8 mouse cellular contexts compared by ENCODE assay signal in the genomic region with DNA sequence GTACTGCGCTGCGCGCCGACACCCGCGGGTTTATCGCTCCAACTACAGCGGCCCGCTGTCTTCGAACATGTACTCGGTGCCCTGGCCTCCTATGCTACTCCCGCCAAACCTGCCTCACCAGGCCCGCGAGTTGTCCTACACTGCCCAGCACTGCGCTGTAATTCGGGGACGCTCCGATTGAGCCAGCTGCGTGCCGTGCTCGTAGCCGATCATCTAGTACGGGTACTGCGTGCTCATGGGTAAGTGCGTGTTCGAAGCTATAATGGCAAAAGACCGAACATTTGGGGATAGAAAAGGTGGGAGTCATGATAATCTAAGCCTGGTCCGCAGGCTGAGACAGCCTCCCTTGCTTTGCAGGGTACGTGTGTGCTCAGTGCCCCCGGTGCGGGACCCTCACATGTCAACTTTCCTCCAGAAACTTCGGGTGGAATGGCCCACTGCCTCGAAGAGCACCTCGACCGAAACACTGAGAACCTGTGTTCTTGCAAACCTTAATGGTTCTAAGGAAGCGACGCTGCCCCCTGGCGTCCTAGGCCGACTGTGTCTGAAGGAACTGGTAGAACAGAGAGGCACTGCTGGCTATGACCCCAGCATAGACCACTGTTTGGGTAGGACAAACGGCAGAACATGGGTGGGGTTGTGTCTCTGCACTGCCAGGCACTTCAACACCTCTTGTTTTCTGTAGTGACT. TPM values are rescaled to one million over a fixed set of nuclear protein-coding genes. Genes with fewer than 3 reads are reported as not detected.
DNase-seq lines count a peak whose midpoint lies in the region; ATAC-seq and TF ChIP-seq lines count a peak whose summit lies in the region.

No protein-coding gene starts in this region.

- TF ChIP-seq CTCF in left cerebral cortex, adult 2 months (IDR thresholded peaks at IDR 0.05): peak; percentile 70

- WGBS in forebrain, embryonic 12.5 days: 3% methylated on average over 40 of the region's 40 CpGs
- WGBS in hindbrain, embryonic 10.5 days: 2% methylated on average over 40 of the region's 40 CpGs
- 1% methylated on average over 40 of the region's 40 CpGs for WGBS in macrophage (ENCODE audit: missing documents)

- H3K4me1 ChIP-seq in forebrain, embryonic 12.5 days: peaks cover 69% of the 10 kb centered on the region
- H3K4me1 ChIP-seq in hindbrain, embryonic 10.5 days (replicated peaks): peaks cover 79% of the 10 kb centered on the region

- H3K9me3 ChIP-seq in forebrain, embryonic 12.5 days: no peaks in the 10 kb centered on the region
- H3K9me3 ChIP-seq in hindbrain, embryonic 10.5 days: no peaks in the 10 kb centered on the region

- peak overlapping the region; percentile 99 for H3K4me2 ChIP-seq in forebrain, embryonic 12.5 days

- no peaks in the 10 kb centered on the region for H3K27me3 ChIP-seq in forebrain, embryonic 12.5 days
- H3K27me3 ChIP-seq in hindbrain, embryonic 10.5 days (ENCODE audit: insufficient read depth, poor library complexity, severe bottlenecking): no peaks in the 10 kb centered on the region

- peaks cover 56% of the 10 kb centered on the region for H3K36me3 ChIP-seq in forebrain, embryonic 12.5 days (replicated peaks)
- peaks cover 57% of the 10 kb centered on the region for H3K36me3 ChIP-seq in hindbrain, embryonic 10.5 days
- H3K36me3 ChIP-seq in macrophage (ENCODE audit: inconsistent target): peaks cover 22% of the 10 kb centered on the region

- H3K4me3 ChIP-seq in forebrain, embryonic 12.5 days (replicated peaks): peak overlapping the region; percentile 63
- peak overlapping the region; percentile 81 for H3K4me3 ChIP-seq in hindbrain, embryonic 10.5 days
- peak overlapping the region; percentile 72 for H3K4me3 ChIP-seq in left cerebral cortex, adult 2 months
- H3K4me3 ChIP-seq in macrophage (ENCODE audit: inconsistent target): peak overlapping the region; percentile 50

- ATAC-seq in forebrain, embryonic 12.5 days (ENCODE audit: low FRiP score): no peak; the same call in 1 of the 2 replicates

- DNase-seq in Muller cell, postnatal 12 days (ENCODE audit: inconsistent ontology term): peak; percentile 75
- peak; percentile 89 for DNase-seq in c-Kit-positive CD71-negative TER-119-negative erythroid progenitor cells, embryonic 14.5 days (ENCODE audit: low read depth)
- peak; percentile 79 for DNase-seq in hindbrain, embryonic 10.5 days (ENCODE audit: low spot score)
- peak; percentile 63 to 71 for DNase-seq in left cerebral cortex, adult 2 months (ENCODE audit: extremely low spot score in 1 of 2, low spot score in 2 of 2)
- DNase-seq in right cerebral cortex, postnatal 10 days (ENCODE audit: low spot score in 2 of 2): peak; percentile 86 to 88
- peak; percentile 62 to 86 for DNase-seq in urinary bladder, postnatal 4 days (ENCODE audit: low spot score in 2 of 2)

- H3K9ac ChIP-seq in forebrain, embryonic 12.5 days: peak overlapping the region; percentile 64

- intact Hi-C loops in left cerebral cortex, adult 2 months (cut with DNase I): no loop called here

- peak overlapping the region; percentile 75 for H3K27ac ChIP-seq in forebrain, embryonic 12.5 days
- peak overlapping the region; percentile 86 for H3K27ac ChIP-seq in hindbrain, embryonic 10.5 days
- H3K27ac ChIP-seq in left cerebral cortex, adult 2 months: peak overlapping the region; percentile 81
- peak overlapping the region; percentile 4; the same call in 1 of the 2 replicates for H3K27ac ChIP-seq in macrophage

- peaks cover 15% of the 10 kb centered on the region; the same call in 1 of the 2 replicates for H3K79me2 ChIP-seq in macrophage (ENCODE audit: inconsistent target)

RNA-seq across cellular contexts. Expression of a gene that starts 0.7 kb away (rescaled TPM):
- polyA plus RNA-seq in forebrain, embryonic 12.5 days (2016; fragmentation: Nextera tagmentation; extraction: Ambion mirVana): 225 and 235 TPM in 2 replicates
- polyA plus RNA-seq in hindbrain, embryonic 10.5 days (2016; fragmentation: Nextera tagmentation; extraction: Ambion mirVana): 169 and 222 TPM in 2 replicates
- 10 to 100 TPM; 93.1 to 94.2 TPM for total RNA-seq in left cerebral cortex, adult 2 months (2021)
- 100 to 1,000 TPM; 111 to 364 (median 168) TPM for total RNA-seq in macrophage (2018; cell fraction: chromatin; rRNA removed)
- 10 to 100 TPM; 10.1 to 22.6 (median 15.8) TPM for total RNA-seq in macrophage (2018; cell fraction: cytosol; rRNA removed)
- 100 to 1,000 TPM in 10 of 26 experiments, 10 to 100 TPM in 16; 41.5 to 236 (median 90.1) TPM for total RNA-seq in macrophage (2018; cell fraction: nucleus; rRNA removed)
- 17.5 to 30.5 TPM (median 20.5 TPM) in 3 replicates for polyA plus RNA-seq in macrophage (2018)

RNA-seq across cellular contexts. Expression of a gene that starts 3.1 kb away (rescaled TPM):
- 54.5 and 58.3 TPM in 2 replicates for polyA plus RNA-seq in forebrain, embryonic 12.5 days (2016; fragmentation: Nextera tagmentation; extraction: Ambion mirVana)
- 57.0 and 69.3 TPM in 2 replicates for polyA plus RNA-seq in hindbrain, embryonic 10.5 days (2016; fragmentation: Nextera tagmentation; extraction: Ambion mirVana)
- total RNA-seq in left cerebral cortex, adult 2 months (2021): 10 to 100 TPM; 59.6 to 64.8 TPM
- total RNA-seq in macrophage (2018; cell fraction: chromatin; rRNA removed): 10 to 100 TPM; 10.4 to 28.4 (median 19.7) TPM
- 10 to 100 TPM; 14.5 to 33.4 (median 22.2) TPM for total RNA-seq in macrophage (2018; cell fraction: cytosol; rRNA removed)
- total RNA-seq in macrophage (2018; cell fraction: nucleus; rRNA removed): 10 to 100 TPM in 24 of 26 experiments, 1 to 10 TPM in 2; 8.2 to 28.6 (median 16.6) TPM
- 9.6 to 20.2 TPM (median 16.5 TPM) in 3 replicates for polyA plus RNA-seq in macrophage (2018)

RNA-seq across cellular contexts. Expression of a gene that starts 8.2 kb away (rescaled TPM):
- 254 and 285 TPM in 2 replicates for polyA plus RNA-seq in forebrain, embryonic 12.5 days (2016; fragmentation: Nextera tagmentation; extraction: Ambion mirVana)
- polyA plus RNA-seq in hindbrain, embryonic 10.5 days (2016; fragmentation: Nextera tagmentation; extraction: Ambion mirVana): 166 and 233 TPM in 2 replicates
- total RNA-seq in left cerebral cortex, adult 2 months (2021): 100 to 1,000 TPM; 107 to 109 TPM
- total RNA-seq in macrophage (2018; cell fraction: chromatin; rRNA removed): 10 to 100 TPM in 1 of 26 experiments, 1 to 10 TPM in 19, under 1 TPM in 6; 0.53 to 10.2 (median 2.6) TPM
- 10 to 100 TPM in 1 of 26 experiments, 1 to 10 TPM in 25; 2.9 to 10.2 (median 5.8) TPM for total RNA-seq in macrophage (2018; cell fraction: cytosol; rRNA removed)
- total RNA-seq in macrophage (2018; cell fraction: nucleus; rRNA removed): 1 to 10 TPM; 3.6 to 9.9 (median 5.2) TPM
- 3.1 to 7.5 TPM (median 7.5 TPM) in 3 replicates for polyA plus RNA-seq in macrophage (2018)

RNA-seq across cellular contexts. Expression of a gene that starts 10.3 kb away (rescaled TPM):
- polyA plus RNA-seq in forebrain, embryonic 12.5 days (2016; fragmentation: Nextera tagmentation; extraction: Ambion mirVana): 149 and 159 TPM in 2 replicates
- polyA plus RNA-seq in hindbrain, embryonic 10.5 days (2016; fragmentation: Nextera tagmentation; extraction: Ambion mirVana): 185 and 214 TPM in 2 replicates
- 10 to 100 TPM; 53.5 to 54.1 TPM for total RNA-seq in left cerebral cortex, adult 2 months (2021)
- total RNA-seq in macrophage (2018; cell fraction: chromatin; rRNA removed): 100 to 1,000 TPM in 1 of 26 experiments, 10 to 100 TPM in 25; 24.0 to 109 (median 58.8) TPM
- 10 to 100 TPM; 30.6 to 55.7 (median 41.5) TPM for total RNA-seq in macrophage (2018; cell fraction: cytosol; rRNA removed)
- total RNA-seq in macrophage (2018; cell fraction: nucleus; rRNA removed): 10 to 100 TPM; 18.6 to 91.0 (median 42.4) TPM
- 36.0 to 103 TPM (median 41.0 TPM) in 3 replicates for polyA plus RNA-seq in macrophage (2018)

RNA-seq across cellular contexts. Expression of a gene that starts 27.1 kb away (rescaled TPM):
- polyA plus RNA-seq in forebrain, embryonic 12.5 days (2016; fragmentation: Nextera tagmentation; extraction: Ambion mirVana): 16.2 and 18.4 TPM in 2 replicates
- polyA plus RNA-seq in hindbrain, embryonic 10.5 days (2016; fragmentation: Nextera tagmentation; extraction: Ambion mirVana): 7.3 and 12.2 TPM in 2 replicates
- total RNA-seq in left cerebral cortex, adult 2 months (2021): 10 to 100 TPM; 83.8 to 93.6 TPM
- 1 to 10 TPM in 14 of 26 experiments, under 1 TPM in 6, not detected in 6; 0.46 to 5.1 (median 1.7) TPM for total RNA-seq in macrophage (2018; cell fraction: chromatin; rRNA removed)
- under 1 TPM in 25 of 26 experiments, not detected in 1; 0.12 to 0.92 (median 0.39) TPM for total RNA-seq in macrophage (2018; cell fraction: cytosol; rRNA removed)
- 1 to 10 TPM in 10 of 26 experiments, under 1 TPM in 10, not detected in 6; 0.26 to 3.2 (median 0.99) TPM for total RNA-seq in macrophage (2018; cell fraction: nucleus; rRNA removed)
- polyA plus RNA-seq in macrophage (2018): 0.16 to 0.70 TPM (median 0.33 TPM) in 3 replicates

Comparison
In these comparisons a context has a peak if more than half of its experiments do, and no peak if none do; other contexts are left out.
1. H3K27ac ChIP-seq: peak in every context shown above with its lines; median percentile 86 in hindbrain, embryonic 10.5 days; 81 in left cerebral cortex, adult 2 months; 75 in forebrain, embryonic 12.5 days; 4 in macrophage.
2. RNA of a gene that starts 8.2 kb away (polyA plus RNA-seq): 254 to 285 TPM in forebrain, embryonic 12.5 days and 166 to 233 TPM in hindbrain, embryonic 10.5 days; 3.1 to 7.5 TPM in macrophage; every median in the first group is over 10 times any median in the second.
3. Peak in every context shown above with its lines, with median percentiles within 50 percentile points of each other: DNase-seq and H3K4me3 ChIP-seq.